Mouse (Mus musculus): ENCODE measurements around the gene Gm21974. TPM values are rescaled to one million over a fixed set of nuclear protein-coding genes. Genes with fewer than 3 reads are reported as not detected.
"Not testable (repeated sequence)": the region's sequence is repeated elsewhere in the genome, so short reads cannot be mapped to it uniquely, and the experiment has no call there.

The Gm21974 gene
- polyA plus RNA-seq, 1 experiment: not detected

- Histone ChIP-seq H3K27ac (ENCODE audit: control insufficient read depth, insufficient read depth, low read length) (no peak overlapping the region), H3K36me3 (ENCODE audit: control insufficient read depth, insufficient read depth, low read length) (no peaks in the 10 kb centered on the region), H3K27me3 (ENCODE audit: control insufficient read depth, insufficient read depth, low read length) (no peaks in the 10 kb centered on the region), H3K4me3 (ENCODE audit: control insufficient read depth, insufficient read depth, low read length) (no peak overlapping the region), H3K4me1 (replicated peaks; ENCODE audit: control insufficient read depth, insufficient read depth, low read length) (peaks cover 28% of the 10 kb centered on the region)
- no peak for DNase-seq
- 96% methylated on average over 7 of the region's 7 CpGs for WGBS
- no peak for TF ChIP-seq POLR2A (IDR thresholded peaks at IDR 0.05; ENCODE audit: control insufficient read depth, extremely low read depth, insufficient read depth, low read length, poor library complexity)
- TF ChIP-seq CTCF (IDR thresholded peaks at IDR 0.05; ENCODE audit: borderline replicate concordance, control insufficient read depth, extremely low read depth, insufficient read depth, low read length, poor library complexity): no peak
These were observed 2.3 kb upstream of the Gm21974 start for GRCm38 (mm10) chr7:127897542-127897941.

GRCm38 (mm10) chr7:127896384-127896783 lies 1.1 kb upstream of the Gm21974 start:
- H3K36me3 ChIP-seq (ENCODE audit: control insufficient read depth, insufficient read depth, low read length): no peaks in the 10 kb centered on the region
- WGBS: 74% methylated on average over 13 of the region's 13 CpGs
- H3K27me3 ChIP-seq (ENCODE audit: control insufficient read depth, insufficient read depth, low read length): no peaks in the 10 kb centered on the region
- H3K27ac ChIP-seq (ENCODE audit: control insufficient read depth, insufficient read depth, low read length): no peak overlapping the region
- peak; percentile 67 for DNase-seq
- peaks cover 28% of the 10 kb centered on the region for H3K4me1 ChIP-seq (replicated peaks; ENCODE audit: control insufficient read depth, insufficient read depth, low read length)
- no peak overlapping the region for H3K4me3 ChIP-seq (ENCODE audit: control insufficient read depth, insufficient read depth, low read length)
- TF ChIP-seq CTCF (IDR thresholded peaks at IDR 0.05; ENCODE audit: borderline replicate concordance, control insufficient read depth, extremely low read depth, insufficient read depth, low read length, poor library complexity): peak; percentile 42; the same call in 1 of the 2 replicates
- no peak for TF ChIP-seq POLR2A (IDR thresholded peaks at IDR 0.05; ENCODE audit: control insufficient read depth, extremely low read depth, insufficient read depth, low read length, poor library complexity)

GRCm38 (mm10) chr7:127895891-127896290 lies 637 bp upstream of the Gm21974 start:
- H3K27ac ChIP-seq (ENCODE audit: control insufficient read depth, insufficient read depth, low read length); H3K27me3 ChIP-seq (ENCODE audit: control insufficient read depth, insufficient read depth, low read length); DNase-seq; H3K36me3 ChIP-seq (ENCODE audit: control insufficient read depth, insufficient read depth, low read length); H3K4me3 ChIP-seq (ENCODE audit: control insufficient read depth, insufficient read depth, low read length): not testable (repeated sequence)
- WGBS: 70% methylated on average over 7 of the region's 7 CpGs
- peaks cover 28% of the 10 kb centered on the region for H3K4me1 ChIP-seq (replicated peaks; ENCODE audit: control insufficient read depth, insufficient read depth, low read length)

- TF ChIP-seq CTCF (IDR thresholded peaks at IDR 0.05; ENCODE audit: borderline replicate concordance, control insufficient read depth, extremely low read depth, insufficient read depth, low read length, poor library complexity): no peak
- no peak for TF ChIP-seq POLR2A (IDR thresholded peaks at IDR 0.05; ENCODE audit: control insufficient read depth, extremely low read depth, insufficient read depth, low read length, poor library complexity)
- Histone ChIP-seq H3K4me1 (replicated peaks; ENCODE audit: control insufficient read depth, insufficient read depth, low read length) (peaks cover 21% of the 10 kb centered on the region), H3K4me3 (ENCODE audit: control insufficient read depth, insufficient read depth, low read length) (no peak overlapping the region), H3K27ac (ENCODE audit: control insufficient read depth, insufficient read depth, low read length) (no peak overlapping the region), H3K36me3 (ENCODE audit: control insufficient read depth, insufficient read depth, low read length) (0 out of 2 replicates have a peak, but pooled peaks cover under 1% of the 10 kb centered on the region), H3K27me3 (ENCODE audit: control insufficient read depth, insufficient read depth, low read length) (no peaks in the 10 kb centered on the region)
- no peak for DNase-seq
- WGBS: 92% methylated on average over 5 of the region's 5 CpGs
These were observed 774 bp downstream of the Gm21974 start for GRCm38 (mm10) chr7:127894480-127894879.

- Histone ChIP-seq H3K27ac (ENCODE audit: control insufficient read depth, insufficient read depth, low read length) (no peak within 1 kb of the TSS), H3K4me1 (replicated peaks; ENCODE audit: control insufficient read depth, insufficient read depth, low read length) (peaks cover 6% of the 10 kb centered on the region), H3K27me3 (ENCODE audit: control insufficient read depth, insufficient read depth, low read length) (no peaks in the 10 kb centered on the region), H3K4me3 (ENCODE audit: control insufficient read depth, insufficient read depth, low read length) (no peak within 1 kb of the TSS), H3K36me3 (ENCODE audit: control insufficient read depth, insufficient read depth, low read length) (peaks cover 30% of the 10 kb centered on the region)
- no peak for DNase-seq
- 82% methylated on average over 4 of the region's 4 CpGs for WGBS
- TF ChIP-seq CTCF (IDR thresholded peaks at IDR 0.05; ENCODE audit: borderline replicate concordance, control insufficient read depth, extremely low read depth, insufficient read depth, low read length, poor library complexity) (no peak), POLR2A (IDR thresholded peaks at IDR 0.05; ENCODE audit: control insufficient read depth, extremely low read depth, insufficient read depth, low read length, poor library complexity) (no peak)
These were observed 4.5 kb downstream of the Gm21974 start, which contains the start of gene Prss53 for GRCm38 (mm10) chr7:127890798-127891197. TSS of gene Prss53 (minus strand) at chr7:127890970.

- TF ChIP-seq POLR2A (IDR thresholded peaks at IDR 0.05; ENCODE audit: control insufficient read depth, extremely low read depth, insufficient read depth, low read length, poor library complexity) (no peak), CTCF (IDR thresholded peaks at IDR 0.05; ENCODE audit: borderline replicate concordance, control insufficient read depth, extremely low read depth, insufficient read depth, low read length, poor library complexity) (no peak)
- DNase-seq: no peak
- H3K36me3 ChIP-seq (ENCODE audit: control insufficient read depth, insufficient read depth, low read length): peaks cover 42% of the 10 kb centered on the region
These were observed 6.4 kb downstream of the Gm21974 start for GRCm38 (mm10) chr7:127888821-127889220.

GRCm38 (mm10) chr7:127887781-127888180 lies 7.5 kb downstream of the Gm21974 start:
- WGBS: 83% methylated on average over 3 of the region's 3 CpGs
- peaks cover 51% of the 10 kb centered on the region for H3K36me3 ChIP-seq (ENCODE audit: control insufficient read depth, insufficient read depth, low read length)
- TF ChIP-seq CTCF (IDR thresholded peaks at IDR 0.05; ENCODE audit: borderline replicate concordance, control insufficient read depth, extremely low read depth, insufficient read depth, low read length, poor library complexity) (no peak), POLR2A (IDR thresholded peaks at IDR 0.05; ENCODE audit: control insufficient read depth, extremely low read depth, insufficient read depth, low read length, poor library complexity) (no peak)
- no peak overlapping the region; the same call in 1 of the 2 replicates for H3K27ac ChIP-seq (ENCODE audit: control insufficient read depth, insufficient read depth, low read length)
- DNase-seq: no peak
- no peak overlapping the region for H3K4me3 ChIP-seq (ENCODE audit: control insufficient read depth, insufficient read depth, low read length)
- peaks cover 21% of the 10 kb centered on the region for H3K4me1 ChIP-seq (replicated peaks; ENCODE audit: control insufficient read depth, insufficient read depth, low read length)
- no peaks in the 10 kb centered on the region for H3K27me3 ChIP-seq (ENCODE audit: control insufficient read depth, insufficient read depth, low read length)

More at GRCm38 (mm10) chr7:127888821-127889220, 6.4 kb downstream of the Gm21974 start:
- Histone ChIP-seq H3K27me3 (ENCODE audit: control insufficient read depth, insufficient read depth, low read length) (no peaks in the 10 kb centered on the region), H3K4me3 (ENCODE audit: control insufficient read depth, insufficient read depth, low read length) (no peak overlapping the region), H3K4me1 (replicated peaks; ENCODE audit: control insufficient read depth, insufficient read depth, low read length) (peaks cover 15% of the 10 kb centered on the region), H3K27ac (ENCODE audit: control insufficient read depth, insufficient read depth, low read length) (no peak overlapping the region)
- WGBS: 25% methylated on average over 3 of the region's 3 CpGs

All from thymus, adult 2 months (tissue).